Mouse (Mus musculus): ENCODE results near the gene 5330417C22Rik.

DNA sequence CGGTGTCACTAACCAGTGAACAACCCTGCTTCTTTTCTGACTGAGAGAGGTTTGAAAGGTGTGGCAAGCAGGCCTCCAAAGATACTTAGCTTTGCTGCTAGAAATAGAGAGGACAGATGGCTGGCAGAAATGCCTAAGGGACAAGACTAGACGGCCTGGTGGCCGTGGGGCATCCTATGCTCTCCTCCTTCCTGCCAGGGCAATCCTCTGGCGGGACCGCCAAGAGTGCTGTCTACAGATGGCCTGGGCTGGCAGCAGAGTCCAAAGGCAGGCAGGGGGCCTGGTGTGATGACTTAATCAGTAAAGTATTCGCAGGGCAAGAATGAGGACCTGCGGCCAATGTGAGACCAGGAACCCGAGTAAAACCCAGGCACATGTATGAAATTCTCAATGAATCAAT, 36.5 kb downstream of the 5330417C22Rik start:
- TF ChIP-seq CTCF (IDR thresholded peaks at IDR 0.05; ENCODE audit: low read depth, low read length) (no peak), POLR2A (IDR thresholded peaks at IDR 0.05; ENCODE audit: extremely low read depth, insufficient read depth, low read length) (no peak)
